Mouse (Mus musculus) erythroblast, embryonic 14.5 days (primary cell): ENCODE results near the gene Gins2. TPM values are rescaled to one million over a fixed set of nuclear protein-coding genes. Genes with fewer than 3 reads are reported as not detected.

Source experiments
- H3K27me3 ChIP-seq: 2 replicates; pipeline ENCODE4 v1.6.1; 2012; ENCODE audit warnings: inconsistent platforms; ENCODE audit not compliant: control insufficient read depth
- H3K36me3 ChIP-seq: 2 replicates; pipeline ENCODE4 v1.6.1; 2012; ENCODE audit warnings: mild to moderate bottlenecking, inconsistent platforms; ENCODE audit not compliant: control insufficient read depth
- H3K4me1 ChIP-seq: 2 replicates; pipeline ENCODE4 v1.6.1; 2012; ENCODE audit warnings: inconsistent platforms; ENCODE audit not compliant: control insufficient read depth
- H3K4me3 ChIP-seq: replicated peaks from 2 replicates; pipeline ENCODE3; 2012; ENCODE audit warnings: moderate library complexity, mild to moderate bottlenecking, inconsistent platforms
- H3K9me3 ChIP-seq: 2 replicates; pipeline ENCODE4 v1.6.1; 2012; ENCODE audit warnings: low read length, inconsistent platforms, mixed read lengths; ENCODE audit not compliant: control insufficient read depth
- GATA1 ChIP-seq: IDR thresholded peaks from 2 replicates; pipeline ENCODE4 v1.6.1; 2012; ENCODE audit warnings: low read length, inconsistent platforms, mixed read lengths
- TAL1 ChIP-seq: IDR thresholded peaks from 3 replicates; pipeline ENCODE4 v1.6.1; 2012; ENCODE audit warnings: low read length, inconsistent platforms, mixed read lengths
- polyA plus RNA-seq: library from polyadenylated mRNA; stranded (reverse); fragments of >175 nt; gene quantifications from 2 replicates; pipeline ENCODE4 v1.2.3, GENCODE M21; 2012

The Gins2 gene
- polyA plus RNA-seq, 1 experiment = 8.6 TPM

GRCm38 (mm10) chr8:120626461-120626860 lies 37.4 kb upstream of the Gins2 start:
- TF ChIP-seq GATA1 = no peak
- H3K27me3 ChIP-seq = peaks cover 5% of the 10 kb centered on the region
- H3K4me1 ChIP-seq = peaks cover 4% of the 10 kb centered on the region
- peaks cover 3% of the 10 kb centered on the region; the same call in 1 of the 2 replicates for H3K9me3 ChIP-seq
- H3K36me3 ChIP-seq = no peaks in the 10 kb centered on the region
- H3K4me3 ChIP-seq = no peak overlapping the region

GRCm38 (mm10) chr8:120623608-120624007 lies 34.5 kb upstream of the Gins2 start:
- H3K4me3 ChIP-seq = no peak overlapping the region
- no peaks in the 10 kb centered on the region for H3K27me3 ChIP-seq
- no peak for TF ChIP-seq TAL1
- TF ChIP-seq GATA1 = no peak
- peaks cover 4% of the 10 kb centered on the region for H3K4me1 ChIP-seq
- peaks cover 3% of the 10 kb centered on the region; the same call in 1 of the 2 replicates for H3K9me3 ChIP-seq
- H3K36me3 ChIP-seq = no peaks in the 10 kb centered on the region

DNA sequence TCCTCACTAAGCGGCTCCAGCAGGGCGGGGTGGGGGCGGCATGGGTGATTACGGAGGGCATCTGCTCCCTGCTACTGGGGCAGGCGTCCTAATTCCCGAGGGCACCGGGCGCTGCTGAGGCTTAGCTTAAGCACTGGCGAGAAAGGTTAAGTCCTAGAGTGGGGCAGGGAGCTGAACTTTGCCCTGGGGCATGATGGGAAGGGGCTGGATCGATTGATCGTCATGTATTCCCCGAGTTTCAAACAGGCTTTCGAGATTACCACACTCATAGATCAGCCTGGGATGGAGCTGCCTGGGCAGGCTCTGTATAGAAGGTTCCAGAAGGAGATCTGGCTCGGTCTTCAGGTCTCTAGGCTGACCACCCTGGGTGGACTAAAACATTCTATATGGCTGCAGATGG lies 33.1 kb upstream of the Gins2 start:
- Histone ChIP-seq H3K27me3 (no peaks in the 10 kb centered on the region), H3K36me3 (no peaks in the 10 kb centered on the region), H3K4me3 (no peak overlapping the region), H3K4me1 (peaks cover 4% of the 10 kb centered on the region), H3K9me3 (peaks cover 3% of the 10 kb centered on the region; the same call in 1 of the 2 replicates)
- TF ChIP-seq GATA1 (no peak), TAL1 (no peak)

DNA sequence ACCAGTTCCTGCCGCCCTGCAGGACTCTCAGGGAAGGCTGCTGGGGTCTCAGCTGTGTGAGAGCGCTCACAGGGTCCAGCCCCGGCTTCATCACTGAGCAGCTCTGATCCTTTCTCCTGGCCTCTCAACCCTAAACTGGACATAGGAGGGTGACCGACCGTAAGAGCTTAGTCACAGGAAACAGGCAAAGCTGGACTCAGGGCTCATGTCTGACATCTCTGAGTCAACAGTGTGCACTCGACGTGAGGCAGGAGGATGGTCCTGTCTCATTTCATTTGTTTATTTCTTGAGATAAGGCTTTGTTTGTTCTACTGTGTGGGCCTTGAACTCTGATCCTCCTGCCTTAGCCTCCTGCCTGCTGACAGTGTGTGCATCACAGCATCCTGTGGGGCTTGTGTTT lies 31.3 kb upstream of the Gins2 start:
- TF ChIP-seq TAL1 (no peak), GATA1 (no peak)
- H3K9me3 ChIP-seq = peaks cover 2% of the 10 kb centered on the region; the same call in 1 of the 2 replicates
- peaks cover 4% of the 10 kb centered on the region for H3K4me1 ChIP-seq
- no peak overlapping the region for H3K4me3 ChIP-seq
- peaks cover 3% of the 10 kb centered on the region; the same call in 1 of the 2 replicates for H3K27me3 ChIP-seq
- no peaks in the 10 kb centered on the region for H3K36me3 ChIP-seq

DNA sequence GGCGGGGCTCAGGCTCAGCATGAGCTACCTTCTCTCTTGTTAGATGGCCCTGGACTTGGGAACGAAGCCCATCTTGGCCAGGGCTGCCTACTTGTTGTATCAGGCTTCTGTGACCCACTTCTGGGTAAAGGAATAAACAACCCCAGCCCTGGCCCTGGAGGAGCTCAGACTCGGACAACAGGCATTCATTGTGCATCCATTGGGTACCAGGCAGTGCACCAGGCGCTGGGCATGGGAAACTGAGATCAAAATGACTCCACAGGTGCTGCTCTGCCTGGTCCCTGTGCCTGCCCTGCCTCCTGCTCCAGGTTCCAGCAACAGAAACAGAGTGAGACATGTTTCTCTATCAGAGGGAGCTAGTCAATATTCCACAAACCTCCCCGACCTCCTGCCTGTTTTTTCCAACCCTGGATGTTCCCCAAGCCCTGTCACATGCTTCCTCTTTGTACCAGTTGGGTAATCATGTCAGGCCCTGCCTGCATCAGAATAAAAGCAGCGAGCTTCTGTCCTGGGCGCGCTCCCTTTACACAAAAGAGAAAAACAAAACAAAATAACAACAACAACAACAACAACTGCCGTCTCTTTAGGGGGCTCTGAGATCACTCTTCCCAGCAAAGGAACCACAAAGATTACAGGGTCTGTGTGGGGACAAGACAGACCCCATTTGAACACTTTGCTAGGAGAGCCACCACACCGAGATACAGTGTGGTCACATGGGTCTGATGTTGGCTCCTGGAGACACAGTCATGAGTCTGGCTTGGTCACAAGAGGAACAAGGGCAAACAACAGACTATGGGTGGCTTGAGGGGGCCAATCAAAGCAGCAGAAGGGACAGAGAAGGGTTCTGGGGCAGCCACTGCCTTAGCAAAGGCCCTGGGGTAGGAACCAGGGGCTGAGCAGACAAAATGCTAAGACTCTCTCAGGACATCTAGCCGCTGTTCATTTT lies 30.4 kb upstream of the Gins2 start:
- TF ChIP-seq TAL1 (no peak), GATA1 (no peak)
- peaks cover 3% of the 10 kb centered on the region; the same call in 1 of the 2 replicates for H3K27me3 ChIP-seq
- no peaks in the 10 kb centered on the region for H3K36me3 ChIP-seq
- no peaks in the 10 kb centered on the region for H3K9me3 ChIP-seq
- H3K4me1 ChIP-seq = peaks cover 4% of the 10 kb centered on the region
- H3K4me3 ChIP-seq = no peak overlapping the region

DNA sequence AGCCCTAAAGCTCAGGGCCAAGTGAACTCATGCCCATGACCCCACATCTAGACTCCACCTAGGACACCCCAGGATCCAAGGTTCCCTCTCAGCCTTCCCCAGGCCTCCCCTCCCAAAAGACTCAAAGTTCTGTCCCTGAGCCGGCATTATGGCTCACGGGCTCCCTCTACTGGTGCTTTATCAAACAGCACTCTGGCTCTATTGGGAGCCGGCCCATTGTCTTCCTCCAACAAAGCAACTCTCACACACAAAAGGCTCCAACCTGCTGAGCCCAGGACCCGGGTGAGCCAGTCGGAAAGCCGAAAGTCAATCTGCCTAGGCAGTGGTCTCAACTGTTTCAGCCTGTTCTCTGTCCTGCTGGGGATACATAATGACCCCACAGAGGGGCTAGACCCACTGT lies 29.0 kb upstream of the Gins2 start:
- Histone ChIP-seq H3K4me3 (no peak overlapping the region), H3K36me3 (no peaks in the 10 kb centered on the region), H3K27me3 (peaks cover 16% of the 10 kb centered on the region), H3K4me1 (no peaks in the 10 kb centered on the region; the same call in none of the 2 replicates), H3K9me3 (no peaks in the 10 kb centered on the region)
- TF ChIP-seq GATA1 = no peak
- no peak for TF ChIP-seq TAL1

GRCm38 (mm10) chr8:120616663-120617626 lies 27.8 kb upstream of the Gins2 start:
- H3K9me3 ChIP-seq = no peaks in the 10 kb centered on the region
- H3K4me1 ChIP-seq = no peaks in the 10 kb centered on the region; the same call in 1 of the 2 replicates
- TF ChIP-seq TAL1 (no peak), GATA1 (no peak)
- no peak overlapping the region for H3K4me3 ChIP-seq
- H3K27me3 ChIP-seq = peaks cover 16% of the 10 kb centered on the region
- H3K36me3 ChIP-seq = no peaks in the 10 kb centered on the region

DNA sequence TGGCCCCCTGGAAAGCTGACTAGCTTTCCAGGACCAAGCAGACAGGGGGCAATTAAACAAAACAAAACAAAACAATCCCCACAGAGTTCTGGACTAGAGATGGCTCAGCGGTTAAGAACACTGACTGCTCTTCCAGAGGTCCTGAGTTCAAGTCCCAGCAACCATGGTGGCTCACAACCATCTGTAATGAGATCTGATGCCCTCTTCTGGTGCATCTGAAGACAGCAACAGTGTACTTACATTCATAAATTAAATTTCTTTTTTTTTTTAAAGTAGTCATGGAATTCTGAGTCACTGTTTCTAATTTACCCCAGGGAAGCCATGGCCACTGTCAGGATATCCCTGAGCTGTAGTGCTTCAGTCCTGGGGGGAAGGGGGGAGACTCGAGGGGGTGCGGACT lies 25.4 kb upstream of the Gins2 start:
- Histone ChIP-seq H3K27me3 (peaks cover 16% of the 10 kb centered on the region), H3K4me1 (no peaks in the 10 kb centered on the region; the same call in 1 of the 2 replicates), H3K4me3 (no peak overlapping the region), H3K9me3 (peaks cover 3% of the 10 kb centered on the region), H3K36me3 (no peaks in the 10 kb centered on the region)
- TF ChIP-seq GATA1 (no peak), TAL1 (no peak)
